Mouse (Mus musculus): ENCODE measurements around the gene BC025446.
"Not testable (repeated sequence)": the region's sequence is repeated elsewhere in the genome, so short reads cannot be mapped to it uniquely, and the experiment has no call there.

Gene BC025446

GRCm38 (mm10) chr15:75215778-75216691 is at the start of gene BC025446:
TSS of gene BC025446 (plus strand) at chr15:75216376.
- no peak for DNase-seq (ENCODE audit: low spot score)

- peak; percentile 15 for DNase-seq (ENCODE audit: low spot score)
These were observed 40.7 kb upstream of the BC025446 start for GRCm38 (mm10) chr15:75175506-75175905.

- no peak for DNase-seq (ENCODE audit: low spot score)
These were observed 29.9 kb upstream of the BC025446 start for GRCm38 (mm10) chr15:75186291-75186690.

DNA sequence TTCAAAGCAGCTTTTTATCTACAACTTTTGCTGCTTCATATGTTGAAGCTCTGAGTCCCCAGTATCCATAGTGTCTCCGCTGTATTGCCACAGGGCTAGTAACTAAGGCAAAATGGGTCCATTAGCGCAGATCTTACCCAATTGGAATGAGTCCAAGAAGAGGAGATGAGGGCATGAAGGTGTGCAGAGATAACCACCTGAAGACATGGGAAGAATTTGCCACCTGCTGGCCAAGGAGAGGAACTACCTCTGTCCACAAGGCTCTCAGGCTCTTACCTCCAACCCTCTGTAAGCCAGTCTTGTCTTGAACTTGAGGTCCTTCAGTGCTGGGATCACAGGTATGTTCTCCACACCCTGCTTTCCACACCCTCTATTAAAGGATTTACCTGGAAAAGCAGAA is 27.1 kb upstream of the BC025446 start:
- DNase-seq (ENCODE audit: low spot score) = no peak

GRCm38 (mm10) chr15:75190560-75190959 is 25.6 kb upstream of the BC025446 start:
- DNase-seq (ENCODE audit: low spot score) = not testable (repeated sequence)

- DNase-seq (ENCODE audit: low spot score) = no peak
These were observed 655 bp downstream of the BC025446 start for GRCm38 (mm10) chr15:75216831-75217230.

DNA sequence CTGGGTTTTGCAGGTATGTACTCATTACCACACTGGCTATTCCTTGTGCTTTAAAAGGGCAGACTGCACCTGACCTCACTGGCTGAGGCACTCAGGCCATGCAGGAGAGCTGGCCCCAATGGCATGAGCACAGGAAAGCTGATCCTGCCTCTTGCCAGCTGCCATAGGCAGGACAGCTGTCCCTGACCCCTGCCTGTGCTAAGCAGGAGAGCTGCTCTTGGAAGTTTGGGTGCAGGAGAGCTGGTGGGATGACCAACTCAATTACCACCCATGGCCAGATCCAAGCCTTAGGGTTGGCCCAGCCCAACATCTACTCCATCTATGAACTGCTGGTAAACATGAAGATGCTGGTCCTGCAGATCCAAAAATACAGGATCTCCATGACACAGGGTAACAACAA is 5.8 kb downstream of the BC025446 start:
- no peak for DNase-seq (ENCODE audit: low spot score)

GRCm38 (mm10) chr15:75237736-75238288 is 21.6 kb downstream of the BC025446 start:
- no peak for DNase-seq (ENCODE audit: low spot score)

DNA sequence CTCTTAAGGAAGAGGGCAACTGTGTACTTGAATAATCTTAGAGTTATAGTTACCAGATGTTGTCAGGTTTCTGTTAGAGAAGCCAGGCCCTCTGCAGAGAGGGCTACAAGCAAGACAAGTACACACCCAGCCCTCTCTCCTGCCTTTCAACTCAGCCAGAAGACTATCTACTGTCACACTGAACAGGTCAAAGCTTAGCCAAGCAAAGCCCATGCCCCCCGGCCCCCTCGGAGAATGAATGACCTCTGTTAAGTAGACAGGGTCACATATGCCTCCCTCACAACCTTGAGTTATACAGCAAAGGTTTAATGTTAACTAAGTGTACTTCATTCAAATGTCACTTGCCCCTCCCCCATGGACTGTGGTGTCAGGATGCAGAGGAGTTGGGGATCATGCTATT is 24.4 kb downstream of the BC025446 start:
- no peak for DNase-seq (ENCODE audit: low spot score)

- no peak for DNase-seq (ENCODE audit: low spot score)
These were observed 26.8 kb downstream of the BC025446 start for GRCm38 (mm10) chr15:75242756-75243640.

GRCm38 (mm10) chr15:75254671-75255070 is 38.5 kb downstream of the BC025446 start:
- DNase-seq (ENCODE audit: low spot score) = no peak

DNA sequence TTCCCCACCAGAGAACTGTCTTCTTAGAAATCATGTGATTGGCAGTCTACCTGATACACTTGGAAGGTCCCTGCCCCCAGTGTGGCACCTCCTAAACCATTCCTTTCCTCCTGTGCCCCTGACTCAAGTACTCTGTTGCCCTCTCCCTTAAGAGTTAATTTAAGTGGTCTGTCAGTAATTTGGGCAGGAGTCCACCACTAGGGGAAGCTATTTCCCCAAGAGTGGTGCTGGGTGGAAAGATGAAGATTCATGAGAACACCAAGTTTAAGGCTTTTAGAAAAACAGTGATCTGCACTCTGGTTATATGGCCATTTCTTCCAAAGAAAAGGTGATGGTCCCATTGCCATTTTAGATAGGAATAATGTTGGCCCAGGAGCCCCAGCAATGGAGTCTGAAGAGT is 49.7 kb downstream of the BC025446 start:
- DNase-seq (ENCODE audit: low spot score) = no peak

GRCm38 (mm10) chr15:75266626-75267025 is 50.5 kb downstream of the BC025446 start:
- DNase-seq (ENCODE audit: low spot score) = no peak

GRCm38 (mm10) chr15:75268121-75268520 is 51.9 kb downstream of the BC025446 start, which contains the start of gene Ly6f:
TSS of gene Ly6f (plus strand) at chr15:75268421.
- DNase-seq (ENCODE audit: low spot score) = no peak

- no peak for DNase-seq (ENCODE audit: low spot score)
These were observed 53.0 kb downstream of the BC025446 start for GRCm38 (mm10) chr15:75268916-75269829.

DNA sequence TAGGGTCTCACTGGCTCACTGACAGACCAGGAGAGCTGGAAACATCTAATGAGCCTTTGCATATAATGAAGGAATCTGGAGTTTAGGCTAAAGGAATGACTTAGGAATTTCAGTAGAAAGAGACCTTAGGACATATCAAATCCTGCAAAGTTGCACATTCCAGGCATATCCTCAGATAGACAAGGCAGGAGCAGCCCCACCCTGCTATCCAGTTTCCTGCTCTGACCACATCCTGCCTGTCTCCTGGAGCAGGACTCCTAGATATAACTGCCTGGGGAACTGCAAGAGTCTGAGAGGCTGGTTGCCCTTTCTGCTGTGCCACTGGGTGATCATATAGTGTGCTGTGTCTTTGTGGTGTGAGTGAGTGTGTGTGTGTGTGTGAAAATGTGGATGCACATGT is 54.0 kb downstream of the BC025446 start:
- no peak for DNase-seq (ENCODE audit: low spot score)

- DNase-seq (ENCODE audit: low spot score) = no peak
These were observed 54.7 kb downstream of the BC025446 start for GRCm38 (mm10) chr15:75270691-75271362.

DNA sequence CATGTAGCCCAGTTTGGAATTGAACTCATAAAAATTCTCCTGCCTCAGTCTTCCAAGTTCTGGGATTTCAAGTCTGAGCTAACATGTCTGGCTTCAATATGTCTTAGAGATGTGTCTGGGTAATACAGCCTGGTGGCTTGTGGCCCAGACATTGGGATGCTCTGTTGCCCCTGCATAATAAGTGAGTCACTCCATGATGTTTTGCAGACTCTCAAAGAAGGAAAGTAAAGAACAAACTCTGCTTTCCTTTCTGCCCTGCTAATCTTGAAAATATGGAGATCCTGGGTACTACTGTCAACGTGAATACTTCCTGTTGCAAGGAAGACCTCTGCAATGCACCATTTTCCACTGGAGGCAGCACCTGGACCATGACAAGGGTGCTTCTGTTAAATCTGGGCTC is 55.2 kb downstream of the BC025446 start:
- DNase-seq (ENCODE audit: low spot score) = no peak

GRCm38 (mm10) chr15:75271891-75272290 is 55.7 kb downstream of the BC025446 start:
- no peak for DNase-seq (ENCODE audit: low spot score)

Measured in ovary, postnatal 36 days (tissue).